Mouse (Mus musculus): ENCODE data around the gene Safb.

DNA sequence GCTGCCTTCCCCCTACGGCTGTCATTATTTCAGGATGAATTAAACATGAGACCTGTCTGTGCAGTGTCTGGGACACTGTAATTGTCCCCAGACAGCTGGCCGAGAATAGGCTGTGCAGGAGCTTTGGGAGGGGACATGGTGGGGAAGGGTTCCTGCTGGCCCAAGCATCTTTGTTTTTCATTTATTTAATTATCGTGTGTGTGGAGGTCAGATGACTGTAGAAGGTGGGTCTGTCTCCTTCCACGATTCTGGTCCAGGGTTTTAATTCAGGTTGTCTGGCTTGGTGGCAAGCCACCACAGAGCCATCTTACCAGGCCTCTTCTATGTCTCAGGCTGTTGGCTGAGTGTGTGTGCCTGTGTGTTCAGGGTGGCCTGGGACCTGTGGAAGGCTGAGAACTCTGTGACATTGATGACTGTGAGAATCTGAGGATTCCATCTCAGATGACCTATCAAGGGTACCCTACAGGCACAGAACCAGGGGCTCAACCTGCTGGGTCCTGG is 36.0 kb upstream of the Safb start:
- TF ChIP-seq CTCF (conservative IDR thresholded peaks at IDR 0.05; ENCODE audit: low read length), result no peak
- TF ChIP-seq POU5F1 (IDR thresholded peaks at IDR 0.05; ENCODE audit: borderline replicate concordance, low read length), result no peak
